Mouse (Mus musculus) adrenal gland, adult 8-10 months (tissue): ENCODE data around the gene Map3k14. TPM values are rescaled to one million over a fixed set of nuclear protein-coding genes. Genes with fewer than 3 reads are reported as not detected.
A peak's percentile ranks its signal among the peaks of the same experiment; 100 is the strongest.

Experiments used
- DNase-seq: peaks from one replicate; pipeline ENCODE4 v3.0.0; 2022
- total RNA-seq, 4 experiments: library from RNA; stranded (reverse); gene quantifications; 2 replicates each; pipeline ENCODE4 v1.2.4; 2022

Gene Map3k14
- total RNA-seq, 4 experiments from 2014 or later = 7.1 to 11.8 (median 9.0) TPM

DNA sequence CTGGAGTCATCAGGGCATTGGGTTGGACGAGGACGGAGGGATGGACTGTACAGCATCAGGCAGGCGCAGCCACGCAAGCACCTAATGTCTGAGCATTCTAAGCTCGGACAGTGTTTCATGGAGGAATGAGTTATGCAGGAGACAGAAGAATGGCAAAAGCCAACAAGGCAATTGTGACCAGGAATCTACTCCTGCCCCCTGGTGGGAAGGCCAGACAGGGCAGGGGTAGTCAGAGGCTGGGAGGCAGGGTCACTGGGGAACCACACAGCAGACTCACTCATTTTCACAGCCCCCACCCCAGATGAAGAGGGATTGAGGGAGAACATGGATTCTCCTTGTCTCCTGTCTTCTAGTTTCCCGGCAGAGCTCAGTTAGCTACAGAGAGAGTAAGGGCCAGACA is 4.7 kb upstream of the Map3k14 start:
- no peak for DNase-seq

DNA sequence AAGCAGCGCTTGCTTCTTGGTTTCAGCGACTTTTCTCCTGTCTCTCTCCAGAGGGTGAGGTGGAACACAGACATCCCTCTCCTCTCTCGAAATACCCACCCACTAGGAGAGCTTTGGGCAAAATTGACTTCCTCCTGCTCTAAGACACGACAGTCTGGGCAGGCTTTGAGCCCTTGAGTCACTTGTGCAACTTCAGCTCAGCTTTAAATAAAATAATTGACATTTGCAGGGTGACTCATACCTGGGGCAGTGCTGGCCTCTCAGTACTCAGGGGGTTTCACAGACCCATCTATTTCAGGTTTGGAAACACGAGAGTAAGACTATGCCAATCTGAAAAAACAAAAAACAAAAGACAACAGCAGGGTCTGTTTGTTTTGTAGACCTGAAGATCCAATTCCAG is 2.2 kb upstream of the Map3k14 start:
- DNase-seq = no peak

DNA sequence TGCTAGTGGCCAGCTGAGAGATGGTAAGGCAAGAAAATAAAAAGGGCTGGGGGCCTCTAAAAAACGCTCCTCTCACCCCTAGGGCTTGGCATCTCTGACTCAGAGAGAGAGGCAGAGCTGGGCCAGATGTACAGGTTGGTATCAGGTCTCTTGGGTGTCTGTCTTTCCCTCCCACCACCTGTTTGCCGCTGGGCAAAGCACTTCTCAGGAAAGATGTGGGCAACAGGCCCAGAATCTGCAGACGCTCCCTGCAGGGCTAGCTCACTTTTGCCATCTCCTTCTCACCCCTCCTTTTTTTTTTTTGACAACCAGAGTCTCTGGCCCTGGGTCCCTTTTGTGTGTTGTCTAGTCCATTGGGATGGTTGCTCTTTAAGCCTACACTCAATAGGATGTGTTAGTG is 1.6 kb upstream of the Map3k14 start:
- no peak for DNase-seq

DNA sequence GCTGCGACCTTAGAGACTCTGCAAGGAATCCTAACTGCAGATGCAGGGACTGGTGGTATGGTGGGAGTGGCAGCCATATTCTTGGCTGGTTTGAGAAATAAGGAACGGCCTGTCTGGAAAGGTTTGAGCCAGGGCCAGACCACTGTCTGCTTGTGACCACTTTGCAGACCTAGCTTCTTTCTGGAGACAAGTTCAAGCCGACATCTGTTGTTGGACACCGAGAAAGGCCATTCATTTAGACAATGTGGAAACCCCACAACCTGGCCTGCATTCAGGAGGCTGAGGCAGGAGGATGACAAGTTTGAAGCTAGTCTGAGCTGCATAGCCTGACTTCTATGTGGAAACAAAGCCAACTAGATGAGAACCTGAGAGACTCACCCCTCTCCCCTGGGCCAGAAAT is 1.1 kb upstream of the Map3k14 start:
- no peak for DNase-seq

DNA sequence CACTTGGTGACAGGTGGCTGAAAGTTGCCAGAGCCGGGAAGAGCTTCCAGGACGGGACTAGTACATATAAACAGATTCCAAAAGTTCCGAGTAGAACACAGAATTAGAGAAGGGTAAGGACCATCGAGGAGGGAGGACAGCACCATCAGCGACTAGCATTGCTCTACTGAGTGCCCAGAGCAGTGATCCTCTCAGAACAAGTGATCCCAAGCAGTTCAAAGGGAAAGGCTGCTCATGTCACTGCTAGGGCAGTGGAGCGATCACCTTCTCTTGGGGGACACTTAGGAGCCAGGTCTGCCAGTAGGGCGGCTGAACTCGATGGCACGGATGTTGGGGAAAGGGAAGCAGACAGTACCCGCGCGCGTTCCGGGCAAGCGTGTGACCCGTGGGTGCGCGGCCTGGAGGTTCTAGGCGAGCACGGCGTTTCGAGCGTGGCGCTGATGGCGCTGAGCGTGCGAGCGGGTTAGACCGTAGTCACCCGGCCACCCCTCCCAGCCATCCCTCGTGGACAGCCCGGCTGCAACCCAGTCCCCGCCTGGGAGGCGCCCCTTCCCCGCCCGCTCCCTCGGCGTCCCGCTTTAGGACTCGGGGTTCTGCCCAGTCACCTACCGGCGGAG is 435 bp downstream of the Map3k14 start:
- no peak for DNase-seq

DNA sequence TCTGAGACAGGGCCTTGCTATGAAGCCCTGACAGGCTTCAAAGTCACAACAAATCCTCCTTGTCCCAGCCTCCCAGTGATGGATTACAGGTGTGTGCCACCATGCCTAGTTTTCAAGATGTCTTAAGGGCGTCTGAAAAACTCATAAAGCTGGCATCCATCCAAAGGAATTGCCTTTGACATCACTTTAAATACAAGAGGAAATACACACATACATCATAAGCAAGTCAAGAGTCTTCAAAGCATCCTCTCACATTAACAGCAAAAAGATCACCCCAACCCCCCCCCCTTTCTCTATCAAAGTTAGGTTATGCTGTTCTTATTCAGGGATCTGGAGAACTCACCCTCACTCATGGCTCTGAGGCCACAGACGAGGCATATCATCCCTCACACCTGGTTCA is 1.4 kb downstream of the Map3k14 start:
- DNase-seq = no peak

DNA sequence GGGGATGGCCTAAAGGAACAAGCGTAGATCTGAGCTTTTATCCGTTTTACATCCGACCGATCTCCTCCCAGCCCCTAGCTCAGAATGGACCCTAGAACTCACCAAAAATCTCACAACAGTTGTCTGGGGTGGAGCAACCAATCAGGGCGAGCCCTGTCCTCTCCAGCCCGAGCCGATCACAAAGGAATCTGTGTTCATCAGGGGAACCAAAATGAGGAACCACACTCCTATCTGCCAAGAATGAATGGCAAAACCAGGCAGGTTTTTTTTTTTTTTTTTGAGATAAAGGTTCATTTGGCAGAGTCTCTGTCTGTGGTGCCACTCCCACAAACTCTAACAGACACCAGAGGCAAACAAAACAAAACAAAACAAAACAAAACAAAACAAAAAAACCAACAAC is 2.1 kb downstream of the Map3k14 start:
- DNase-seq = no peak

DNA sequence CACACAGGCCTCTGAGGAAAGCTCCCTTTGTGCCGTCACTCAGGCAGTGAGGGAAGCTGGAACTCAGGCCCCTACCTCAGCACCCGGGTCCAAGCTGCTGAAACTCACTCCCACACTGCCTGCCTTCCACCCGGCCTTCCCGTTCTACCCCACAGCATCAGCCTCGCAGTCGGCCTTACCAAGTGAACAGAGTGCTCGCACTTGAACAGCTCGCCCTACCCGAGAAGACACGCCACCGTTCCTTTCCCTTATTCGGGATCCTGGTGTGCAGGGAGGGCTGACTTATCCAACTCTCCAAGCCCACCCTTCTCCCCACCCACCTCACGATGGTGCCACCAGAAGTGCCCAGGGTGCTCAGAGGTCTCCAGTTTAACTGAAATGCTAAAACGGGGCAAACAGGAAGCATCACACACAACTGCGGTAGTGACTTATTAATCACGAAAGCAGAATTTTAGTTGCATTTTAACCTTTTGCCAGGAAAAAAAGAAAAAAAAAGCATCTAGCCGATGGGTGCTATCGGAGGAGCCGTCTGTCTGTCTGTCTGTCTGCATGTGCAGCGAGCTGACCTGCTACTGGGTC is 2.8 kb downstream of the Map3k14 start:
- DNase-seq = no peak

DNA sequence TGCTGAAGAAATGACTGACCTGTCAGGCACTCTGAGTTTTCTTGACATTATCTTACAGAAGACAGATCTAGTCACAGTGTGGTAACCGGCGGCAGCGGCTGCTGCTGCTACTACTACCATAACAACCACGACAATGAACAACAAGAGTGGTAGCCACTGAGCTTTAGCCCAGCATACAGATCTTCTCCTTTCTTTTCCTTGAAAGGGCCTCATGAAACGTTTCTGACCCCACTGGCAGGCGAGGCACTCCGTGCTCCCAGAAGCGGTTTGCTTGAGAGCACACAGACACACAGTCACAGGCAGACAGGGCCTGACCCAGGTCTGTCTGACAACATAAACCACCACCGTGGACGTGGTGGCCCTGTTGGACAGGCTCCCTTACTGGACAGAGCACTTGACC is 3.7 kb downstream of the Map3k14 start:
- DNase-seq = no peak

DNA sequence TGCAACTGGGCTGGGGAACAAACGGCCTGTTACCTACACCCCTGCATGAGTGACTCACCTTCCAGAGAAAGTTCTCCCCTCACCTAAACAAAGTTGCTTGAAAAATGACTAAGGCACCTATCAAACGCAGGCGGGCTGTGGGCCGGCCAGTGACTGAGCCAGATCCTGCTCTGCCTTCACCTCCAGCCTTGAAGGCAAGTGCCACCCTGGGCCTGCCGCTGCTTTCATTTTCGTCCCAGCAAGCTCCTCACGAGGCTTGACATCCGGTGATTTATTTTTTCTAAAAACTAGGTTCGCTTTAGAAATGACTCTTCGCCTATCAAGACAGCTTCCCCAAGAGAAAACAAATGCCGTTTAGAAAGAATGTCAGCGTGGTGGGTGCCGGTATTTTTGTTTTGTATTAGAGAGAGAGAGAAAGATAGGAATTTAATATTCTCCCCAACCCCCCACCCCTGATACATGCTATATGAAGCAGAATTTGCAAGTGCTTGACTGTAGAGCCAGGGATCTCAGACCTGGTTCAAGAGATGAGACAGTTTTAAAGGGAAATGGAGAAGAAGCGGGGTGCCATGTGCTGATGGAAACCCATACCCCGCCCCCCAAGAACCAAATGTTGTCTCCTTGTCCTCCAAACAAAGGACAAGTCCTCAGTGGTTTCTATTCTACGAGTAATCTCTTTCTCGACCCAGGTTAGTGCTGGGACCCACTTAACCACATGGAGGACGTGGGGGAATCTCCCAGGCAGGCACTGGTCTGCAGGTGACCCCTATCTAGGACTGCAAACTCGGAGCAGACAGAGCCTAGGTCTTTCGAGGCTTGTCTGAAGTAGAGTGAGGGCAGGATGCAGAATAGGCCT is 4.6 kb downstream of the Map3k14 start:
- DNase-seq = peak; percentile 76

DNA sequence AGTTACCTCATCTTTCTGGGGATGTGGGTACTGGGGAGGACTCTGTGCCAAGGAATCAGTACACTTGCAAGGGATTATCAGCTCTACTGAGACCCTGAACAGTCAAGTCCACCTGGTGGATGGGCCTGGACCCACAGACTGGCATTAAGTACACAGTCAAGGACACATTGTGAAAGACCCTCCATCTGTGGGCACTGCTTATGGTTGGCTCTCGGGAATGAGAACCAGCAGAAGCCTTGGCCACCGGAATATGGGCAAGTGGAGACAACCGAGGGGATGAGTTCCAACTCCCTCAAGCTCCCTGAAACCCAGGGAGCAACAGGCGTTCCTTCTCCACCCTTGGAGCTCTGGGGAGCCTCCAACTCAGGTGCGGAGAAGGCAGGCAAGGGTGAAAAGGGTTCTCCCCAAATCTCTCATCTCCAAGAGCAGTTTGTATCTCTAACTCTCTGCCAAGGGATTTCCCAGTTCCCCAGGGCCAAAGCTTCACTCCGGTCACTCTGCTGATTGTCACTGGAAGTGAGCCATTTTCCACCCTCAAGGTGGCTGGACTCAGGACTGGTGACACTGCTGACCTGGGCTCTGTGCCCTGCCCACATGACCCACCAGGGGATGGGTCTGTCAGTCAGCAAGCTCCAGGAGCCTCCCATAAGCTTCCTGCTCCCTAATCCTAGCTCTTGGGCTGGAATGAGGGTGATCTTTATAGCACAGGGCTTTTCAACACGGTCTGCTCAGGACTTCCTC is 5.4 kb downstream of the Map3k14 start:
- DNase-seq = peak; percentile 63

DNA sequence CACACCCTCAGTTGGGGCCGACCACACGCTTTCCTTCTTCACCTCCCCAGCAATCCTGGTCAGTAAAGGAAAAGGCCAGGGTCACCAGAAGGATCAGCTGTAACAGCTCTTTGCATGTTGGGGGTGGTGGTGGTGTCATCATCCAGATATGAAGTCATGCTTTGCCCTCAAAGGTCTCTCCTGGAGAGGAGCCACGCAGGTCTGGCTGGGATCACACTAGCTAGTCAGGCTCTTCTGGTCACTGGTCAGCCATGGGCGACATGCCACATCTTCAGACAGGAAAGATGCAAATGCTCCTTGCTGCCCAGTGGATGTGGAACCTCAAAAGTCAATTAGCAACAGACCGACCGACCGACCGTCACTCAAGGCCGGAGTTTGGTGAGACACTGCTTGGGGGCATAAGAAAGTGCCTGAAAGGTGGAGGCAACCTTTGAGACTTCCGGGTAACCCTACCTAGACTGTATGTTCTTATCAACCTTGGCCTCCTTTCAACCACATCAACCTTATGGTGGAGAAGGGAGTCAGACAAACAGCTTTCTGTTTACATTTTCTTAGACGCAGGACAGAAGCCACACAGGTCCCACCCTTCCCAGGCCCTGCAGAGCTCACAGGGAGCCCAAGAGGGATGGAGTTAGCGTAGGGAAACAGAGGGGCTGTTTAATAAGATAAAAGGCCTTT is 6.6 kb downstream of the Map3k14 start:
- no peak for DNase-seq

DNA sequence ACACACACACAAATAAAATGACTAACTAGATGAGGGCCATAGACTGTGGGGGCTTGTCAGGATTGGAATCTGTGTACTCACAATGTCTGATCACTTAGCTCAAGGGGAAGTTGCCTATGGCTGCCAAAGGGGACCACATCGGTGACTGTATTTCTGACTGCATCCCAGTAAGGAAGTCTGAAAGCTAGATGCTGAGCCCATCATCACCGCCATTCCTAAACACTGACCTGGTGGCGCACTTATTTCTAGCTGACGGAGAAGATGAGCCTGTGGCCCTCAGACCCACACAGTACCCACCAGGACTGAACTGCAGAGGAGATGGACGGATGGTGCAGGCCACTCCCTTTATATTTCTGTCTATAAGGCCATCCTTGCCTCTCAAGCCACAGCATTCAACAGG is 7.2 kb downstream of the Map3k14 start:
- no peak for DNase-seq

DNA sequence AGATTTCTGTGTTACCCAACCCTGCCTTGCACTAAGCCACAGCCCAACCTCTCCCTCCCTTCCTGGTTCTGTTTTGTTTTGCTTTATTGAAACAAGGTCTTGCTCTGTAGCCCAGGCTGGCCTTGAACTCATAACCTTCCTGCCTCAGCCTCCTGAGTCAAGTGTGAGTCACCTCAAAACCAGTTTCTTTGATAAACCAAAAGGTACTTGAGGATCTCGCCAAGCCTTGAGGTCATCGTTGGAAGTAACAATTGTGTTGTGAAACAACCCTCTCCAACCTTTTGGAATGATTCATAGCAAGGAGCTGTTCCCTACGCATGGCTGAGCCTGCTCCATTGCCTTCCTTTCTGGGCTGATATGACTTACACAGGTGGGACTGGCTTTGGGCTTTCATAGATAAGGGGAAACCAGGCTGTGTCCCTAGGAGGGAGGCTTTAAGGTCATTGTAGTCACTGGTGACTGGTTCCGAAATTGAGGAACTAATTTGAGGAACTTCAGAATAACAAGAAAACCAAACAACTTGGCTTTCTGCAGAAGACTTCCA is 9.3 kb downstream of the Map3k14 start:
- peak; percentile 78 for DNase-seq

DNA sequence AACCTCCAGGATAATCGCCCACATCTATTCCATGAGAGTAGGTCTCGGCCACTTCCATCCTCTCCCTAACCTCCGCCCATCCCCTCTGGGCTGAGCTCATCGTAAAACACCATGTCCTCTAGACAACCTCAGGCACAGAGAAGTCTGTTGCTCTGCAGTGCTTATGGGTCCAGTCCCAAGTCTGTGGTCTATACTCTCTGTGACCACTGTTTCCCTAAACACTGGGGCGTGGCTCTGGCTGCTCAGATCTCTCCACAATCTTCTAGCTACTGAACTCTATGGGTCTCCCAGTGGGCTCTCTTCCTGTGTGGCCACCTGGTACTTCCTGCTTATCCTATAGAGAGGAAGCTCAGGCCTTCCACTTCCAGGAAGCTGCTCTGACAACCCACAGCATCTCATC is 13.7 kb downstream of the Map3k14 start:
- DNase-seq = no peak

DNA sequence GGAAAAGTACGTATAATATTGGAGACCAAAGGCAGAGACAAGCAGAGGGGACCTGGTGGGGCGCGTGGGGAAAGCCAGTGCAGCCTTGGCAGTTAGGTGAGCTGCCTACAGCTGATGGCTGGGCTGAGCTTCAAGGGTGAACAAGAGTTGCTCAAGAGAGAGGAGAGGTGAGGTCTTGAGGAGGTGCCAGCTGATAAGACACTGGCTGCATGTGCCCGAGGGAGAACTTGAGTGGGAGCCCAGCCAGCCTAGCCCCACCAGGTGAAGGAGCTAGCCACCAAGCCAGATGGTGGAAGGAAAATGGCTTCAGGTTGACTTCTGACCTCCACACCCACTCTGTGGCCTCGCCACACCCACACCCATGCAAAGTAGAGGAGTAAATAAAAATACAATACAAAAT is 14.9 kb downstream of the Map3k14 start:
- DNase-seq = no peak

DNA sequence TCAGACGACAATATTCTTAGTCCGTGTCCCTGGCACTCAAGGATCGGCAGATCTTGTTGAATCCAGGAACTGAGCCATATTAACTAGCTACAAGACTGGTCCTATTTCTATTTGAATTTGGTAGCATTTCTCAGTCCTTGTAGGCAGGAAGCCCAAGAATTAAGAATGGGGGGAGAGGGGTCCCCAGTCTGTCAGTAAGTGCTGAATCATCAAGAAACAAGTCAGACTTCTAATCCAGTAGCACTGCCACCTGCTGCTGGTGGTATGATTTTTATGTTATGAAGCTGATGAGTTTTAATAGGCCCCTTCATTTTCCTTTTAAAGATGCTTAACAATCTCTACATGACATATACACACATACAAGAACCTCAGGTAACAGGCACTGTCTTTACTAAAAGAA is 16.9 kb downstream of the Map3k14 start:
- DNase-seq = no peak

DNA sequence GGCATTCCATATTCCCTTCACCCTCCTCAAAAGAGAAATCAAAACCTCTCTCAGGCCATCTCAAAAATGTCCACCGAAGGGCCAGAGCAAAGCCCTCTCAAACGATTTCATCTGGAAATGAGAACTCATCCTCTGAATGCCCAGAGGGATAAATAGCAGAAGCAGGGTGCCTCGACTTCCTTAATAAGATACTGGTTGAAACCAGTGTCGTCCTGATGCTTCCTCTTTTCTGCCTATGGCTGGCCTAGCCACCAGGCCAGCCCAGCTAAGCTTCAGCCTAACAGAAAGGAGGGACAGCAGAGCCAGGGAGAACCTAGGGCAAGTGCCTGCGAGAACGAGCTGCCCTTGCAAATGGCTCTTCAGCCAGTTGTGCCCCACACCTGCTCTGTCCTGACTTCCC is 17.8 kb downstream of the Map3k14 start:
- no peak for DNase-seq

DNA sequence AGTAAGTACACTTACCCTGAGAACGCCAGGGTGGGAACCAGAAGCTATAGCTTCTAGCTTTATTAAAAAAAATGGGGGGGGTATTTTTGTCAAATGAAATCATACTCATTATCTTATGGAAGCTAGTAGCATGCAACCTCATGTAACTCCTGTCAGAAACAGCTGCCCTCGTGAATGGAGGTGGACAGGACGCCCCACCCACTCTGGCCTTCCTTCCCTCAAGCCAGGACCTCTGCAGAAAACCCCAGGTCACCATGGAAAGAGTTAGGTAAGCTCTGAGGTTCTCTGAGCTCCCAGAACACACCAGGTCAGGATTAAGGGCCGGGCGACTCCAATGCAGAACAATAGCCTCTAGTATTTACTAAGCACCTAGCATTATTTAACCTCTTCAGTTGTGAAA is 18.4 kb downstream of the Map3k14 start:
- no peak for DNase-seq

DNA sequence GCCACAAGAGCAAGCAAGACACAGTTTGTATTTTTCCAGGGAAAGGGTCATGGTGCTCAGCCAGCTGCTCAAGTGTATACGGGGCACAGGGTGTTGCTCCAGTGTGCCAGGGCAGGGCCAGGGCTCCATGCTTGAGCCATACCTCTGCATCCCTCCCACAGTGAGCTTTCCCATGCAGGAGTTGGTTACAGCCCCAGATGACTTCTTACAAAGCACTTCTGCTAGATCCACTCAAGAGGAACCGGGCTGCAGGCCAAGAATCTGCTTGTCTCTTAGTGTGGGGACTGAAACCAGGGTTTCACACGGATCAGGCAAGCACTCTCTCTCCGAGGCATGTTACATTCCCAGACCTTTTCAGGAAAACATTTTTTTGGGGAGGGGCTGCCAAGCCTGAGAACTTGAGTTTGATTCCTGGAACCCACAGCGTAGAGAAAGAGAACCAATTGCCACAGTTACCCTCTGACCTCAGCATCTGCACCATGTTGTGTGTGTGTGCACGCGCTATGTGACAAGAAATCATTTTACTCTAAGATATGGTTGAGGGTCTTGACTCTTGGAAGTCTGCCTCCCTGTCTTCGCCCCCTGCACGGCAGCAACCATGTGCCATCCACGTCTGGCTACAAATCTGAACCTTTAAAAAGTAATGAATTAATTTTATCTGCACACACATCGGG is 19.6 kb downstream of the Map3k14 start:
- no peak for DNase-seq

DNA sequence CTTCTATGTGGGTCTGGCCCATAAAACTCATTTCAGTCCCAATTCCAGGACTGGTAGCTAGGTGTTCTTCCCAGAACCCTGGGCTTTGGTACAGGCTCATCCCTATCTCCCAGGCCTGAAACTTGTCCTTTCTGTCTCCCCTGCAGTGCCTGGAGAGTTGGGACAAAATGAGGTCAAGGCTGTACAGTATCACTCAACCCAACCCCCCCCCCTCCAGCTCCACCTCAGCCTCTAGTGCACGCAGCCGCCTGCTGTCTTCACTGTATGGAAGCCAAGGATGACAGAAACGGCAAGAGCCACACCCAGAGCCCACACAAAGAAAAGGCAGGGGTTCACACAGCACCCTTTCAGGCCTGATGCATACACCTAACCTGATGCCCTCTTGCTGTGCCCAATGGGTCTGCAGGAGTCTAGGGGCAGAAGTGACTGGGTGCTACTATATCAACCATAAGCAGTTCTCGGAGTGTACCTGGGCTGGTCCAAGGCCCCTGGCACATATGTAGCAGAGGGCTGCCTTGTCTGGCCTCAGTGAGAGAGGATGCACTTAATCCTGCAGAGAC is 20.5 kb downstream of the Map3k14 start:
- DNase-seq = no peak
